Mouse (Mus musculus) liver, postnatal 0 days (tissue): ENCODE data around the gene Gpr157. TPM values are rescaled to one million over a fixed set of nuclear protein-coding genes. Genes with fewer than 3 reads are reported as not detected.
A peak's percentile ranks its signal among the peaks of the same experiment; 100 is the strongest.
"Not testable (repeated sequence)": the region's sequence is repeated elsewhere in the genome, so short reads cannot be mapped to it uniquely, and the experiment has no call there.

ENCODE experiments used
- ATAC-seq: fragments of 200-750 bp; cut with Nextera tagmentation; 2 replicates; pipeline ENCODE4 v1.8.0; 2017; ENCODE audit warnings: mild to moderate bottlenecking, moderate library complexity
- DNase-seq: peaks from one replicate; pipeline ENCODE4 v3.0.0-alpha.2; 2016
- H3K27ac ChIP-seq: fragments of 300-500 bp; sonication (generic); 2 replicates; pipeline ENCODE4 v1.5.1; 2014; ENCODE audit warnings: antibody characterized with exemption, moderate library complexity, mild to moderate bottlenecking, low read depth
- H3K27me3 ChIP-seq: fragments of 300-500 bp; sonication (generic); 2 replicates; pipeline ENCODE4 v1.6.1; 2014; ENCODE audit warnings: low read length, control low read depth, mixed read lengths; ENCODE audit not compliant: insufficient read depth
- H3K36me3 ChIP-seq: fragments of 300-500 bp; sonication (generic); replicated peaks from 2 replicates; pipeline ENCODE4 v1.6.1; 2014; ENCODE audit warnings: mild to moderate bottlenecking, control low read depth, low read length, moderate library complexity, mixed read lengths; ENCODE audit not compliant: insufficient read depth
- H3K4me1 ChIP-seq: fragments of 300-500 bp; sonication (generic); 2 replicates; pipeline ENCODE4 v1.6.1; 2014; ENCODE audit warnings: antibody characterized with exemption, mild to moderate bottlenecking, control low read depth; ENCODE audit not compliant: insufficient read depth
- H3K4me2 ChIP-seq: fragments of 300-500 bp; sonication (generic); 2 replicates; pipeline ENCODE4 v1.6.1; 2014; ENCODE audit warnings: low read depth, mild to moderate bottlenecking, low read length, moderate library complexity, mixed read lengths
- H3K4me3 ChIP-seq: fragments of 300-500 bp; sonication (generic); 2 replicates; pipeline ENCODE4 v1.5.1; 2014; ENCODE audit warnings: low read depth, low read length
- H3K9ac ChIP-seq: fragments of 300-500 bp; sonication (generic); replicated peaks from 2 replicates; pipeline ENCODE4 v1.6.1; 2014; ENCODE audit warnings: mild to moderate bottlenecking, moderate library complexity
- H3K9me3 ChIP-seq: fragments of 300-500 bp; sonication (generic); 2 replicates; pipeline ENCODE4 v1.6.1; 2016; ENCODE audit warnings: mild to moderate bottlenecking, control low read depth, low read length, mixed read lengths
- CTCF ChIP-seq: sonication (generic); IDR thresholded peaks from 2 replicates; pipeline ENCODE4 v1.5.1; 2016; ENCODE audit warnings: antibody characterized with exemption, low read depth
- EP300 ChIP-seq: IDR thresholded peaks from 2 replicates; pipeline ENCODE4 v1.6.1; 2016; ENCODE audit warnings: antibody characterized with exemption, low read depth, mild to moderate bottlenecking
- WGBS: fragments of 180-500 bp; shearing (Covaris S2); extraction: QIAGEN DNeasy Blood & Tissue Kit; methylation state at CpG from one replicate; pipeline ENCODE4 v1.1.7; 2014; ENCODE audit not compliant: insufficient replicate concordance; 5-methylcytosine and 5-hydroxymethylcytosine counted together
- polyA plus RNA-seq: library from polyadenylated mRNA; unstranded; fragments of >200 nt; fragmentation: Nextera tagmentation; extraction: Ambion mirVana; gene quantifications from 2 replicates; pipeline ENCODE4 v1.2.1, GENCODE M21; 2015

Gpr157 gene
- 0.33 and 0.38 TPM in 2 replicates for polyA plus RNA-seq

- WGBS = under 1% methylated on average over 46 of the region's 56 CpGs
- Histone ChIP-seq H3K4me3 (peak within 1 kb of the TSS; percentile 59), H3K4me1 (peaks cover 14% of the 10 kb centered on the region), H3K9me3 (no peaks in the 10 kb centered on the region), H3K27me3 (no peaks in the 10 kb centered on the region), H3K36me3 (no peaks in the 10 kb centered on the region), H3K4me2 (peak within 1 kb of the TSS; percentile 88), H3K27ac (peak within 1 kb of the TSS; percentile 64), H3K9ac (peak within 1 kb of the TSS; percentile 62)
- DNase-seq (peak; percentile 94), ATAC-seq (peak; percentile 95)
- no peak for TF ChIP-seq EP300
- TF ChIP-seq CTCF = peak; percentile 52
Measured at GRCm38 (mm10) chr4:150087161-150087889, at the start of gene Gpr157. Gene Gpr157, plus strand, starts transcription at chr4:150087365.

- H3K36me3 ChIP-seq = no peaks in the 10 kb centered on the region
- no peak overlapping the region for H3K4me3 ChIP-seq
- peaks cover 20% of the 10 kb centered on the region for H3K27me3 ChIP-seq
- no peaks in the 10 kb centered on the region for H3K9me3 ChIP-seq
- DNase-seq (no peak), ATAC-seq (no peak)
- H3K9ac ChIP-seq = no peak overlapping the region
- 76% methylated on average over 7 of the region's 7 CpGs for WGBS
- H3K27ac ChIP-seq = no peak overlapping the region
- no peak overlapping the region for H3K4me2 ChIP-seq
- H3K4me1 ChIP-seq = peaks cover 4% of the 10 kb centered on the region; the same call in 1 of the 2 replicates
- no peak for TF ChIP-seq CTCF
- no peak for TF ChIP-seq EP300
Measured at GRCm38 (mm10) chr4:150038533-150038932, 48.6 kb upstream of the Gpr157 start.

- H3K36me3 ChIP-seq = no peaks in the 10 kb centered on the region
- peaks cover 4% of the 10 kb centered on the region; the same call in 1 of the 2 replicates for H3K4me1 ChIP-seq
- no peak overlapping the region for H3K4me2 ChIP-seq
- 70% methylated on average over 9 of the region's 9 CpGs for WGBS
- H3K9ac ChIP-seq = no peak overlapping the region
- H3K27me3 ChIP-seq = peaks cover 5% of the 10 kb centered on the region
- ATAC-seq (no peak), DNase-seq (no peak)
- H3K27ac ChIP-seq = no peak overlapping the region
- no peaks in the 10 kb centered on the region for H3K9me3 ChIP-seq
- no peak overlapping the region for H3K4me3 ChIP-seq
- TF ChIP-seq EP300 (no peak), CTCF (no peak)
Measured at GRCm38 (mm10) chr4:150040003-150040581, 47.1 kb upstream of the Gpr157 start.

GRCm38 (mm10) chr4:150040856-150041255 is 46.3 kb upstream of the Gpr157 start:
- H3K27ac ChIP-seq, H3K4me1 ChIP-seq, H3K9ac ChIP-seq, ATAC-seq, H3K4me3 ChIP-seq, H3K27me3 ChIP-seq, H3K9me3 ChIP-seq, H3K4me2 ChIP-seq, DNase-seq, H3K36me3 ChIP-seq: not testable (repeated sequence)
- 63% methylated on average over 1 of the region's 1 CpGs for WGBS

GRCm38 (mm10) chr4:150041346-150042110 is 45.6 kb upstream of the Gpr157 start:
- Histone ChIP-seq H3K4me1 (peaks cover 4% of the 10 kb centered on the region; the same call in 1 of the 2 replicates), H3K9me3 (no peaks in the 10 kb centered on the region), H3K4me3 (no peak overlapping the region), H3K4me2 (no peak overlapping the region), H3K36me3 (no peaks in the 10 kb centered on the region), H3K9ac (no peak overlapping the region), H3K27ac (no peak overlapping the region), H3K27me3 (no peaks in the 10 kb centered on the region)
- DNase-seq (no peak), ATAC-seq (no peak)
- no peak for TF ChIP-seq EP300
- no peak for TF ChIP-seq CTCF
- 67% methylated on average over 10 of the region's 10 CpGs for WGBS

GRCm38 (mm10) chr4:150043591-150043990 is 43.6 kb upstream of the Gpr157 start:
- DNase-seq = no peak
- Histone ChIP-seq H3K27ac (no peak overlapping the region), H3K4me1 (peaks cover 8% of the 10 kb centered on the region), H3K4me3 (no peak overlapping the region), H3K36me3 (no peaks in the 10 kb centered on the region), H3K9me3 (no peaks in the 10 kb centered on the region), H3K9ac (no peak overlapping the region), H3K27me3 (peaks cover 13% of the 10 kb centered on the region), H3K4me2 (no peak overlapping the region)
- 84% methylated on average over 9 of the region's 9 CpGs for WGBS
- no peak for ATAC-seq
- TF ChIP-seq EP300 = no peak
- no peak for TF ChIP-seq CTCF
